Mouse (Mus musculus) brain, adult 2 months (tissue): ENCODE results near the gene Sirpa.

Experiments
- DNase-seq: peaks from one replicate; pipeline ENCODE4 v3.0.0; 2011; ENCODE audit warnings: low read depth, low spot score

Sirpa gene

GRCm38 (mm10) chr2:129582261-129582660 lies 10.4 kb upstream of the Sirpa start:
- no peak for DNase-seq

DNA sequence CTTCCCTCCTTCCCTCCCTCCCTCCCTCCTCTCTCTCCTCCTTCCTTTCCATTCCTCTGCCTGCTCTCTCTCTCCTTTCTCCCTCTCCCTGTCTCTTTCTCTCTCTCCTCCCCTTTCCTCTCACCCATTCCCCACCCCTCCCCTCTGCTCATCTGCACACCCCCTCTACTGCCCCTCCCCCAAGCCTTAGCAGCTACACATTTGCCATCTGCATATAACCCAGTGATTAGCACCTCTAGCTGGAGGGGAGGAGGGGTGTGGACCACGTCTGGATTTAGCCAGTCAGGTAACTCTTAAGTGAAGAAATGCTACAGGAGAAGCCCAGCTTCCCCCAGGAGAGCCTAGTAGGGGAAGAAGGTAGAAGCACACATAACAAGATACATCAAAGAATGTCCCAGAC lies 7.7 kb upstream of the Sirpa start:
- DNase-seq = no peak

DNA sequence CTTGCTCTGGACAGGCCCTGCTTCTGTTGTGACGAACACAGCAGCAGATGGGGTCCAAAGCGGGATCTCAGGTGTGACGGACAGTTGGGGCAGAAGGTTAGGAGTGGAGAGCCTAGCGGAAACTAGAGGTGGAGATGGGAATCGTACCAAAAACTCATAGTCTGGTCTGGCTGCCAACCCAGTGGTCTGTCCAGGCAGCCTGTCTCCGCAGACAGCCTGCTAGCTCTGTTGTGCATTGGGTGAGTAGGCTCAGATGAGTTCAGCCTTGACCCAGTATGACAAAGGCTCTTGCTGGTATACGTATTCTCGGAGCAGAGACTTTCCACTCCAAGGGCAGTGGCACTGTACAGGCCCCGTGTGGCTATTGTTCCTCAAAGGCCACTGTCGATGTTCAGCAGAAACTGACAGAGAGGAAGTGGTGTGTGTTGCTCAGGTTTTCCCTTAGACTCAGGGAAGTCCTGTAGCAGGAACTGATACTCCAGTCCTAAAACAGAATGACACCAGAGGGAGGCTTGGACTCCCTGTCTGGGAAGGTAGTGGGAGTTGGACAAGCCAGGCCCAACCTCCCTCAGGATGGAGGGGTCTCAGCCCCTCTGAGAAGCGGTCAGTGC lies 6.6 kb upstream of the Sirpa start:
- DNase-seq = peak; percentile 75

DNA sequence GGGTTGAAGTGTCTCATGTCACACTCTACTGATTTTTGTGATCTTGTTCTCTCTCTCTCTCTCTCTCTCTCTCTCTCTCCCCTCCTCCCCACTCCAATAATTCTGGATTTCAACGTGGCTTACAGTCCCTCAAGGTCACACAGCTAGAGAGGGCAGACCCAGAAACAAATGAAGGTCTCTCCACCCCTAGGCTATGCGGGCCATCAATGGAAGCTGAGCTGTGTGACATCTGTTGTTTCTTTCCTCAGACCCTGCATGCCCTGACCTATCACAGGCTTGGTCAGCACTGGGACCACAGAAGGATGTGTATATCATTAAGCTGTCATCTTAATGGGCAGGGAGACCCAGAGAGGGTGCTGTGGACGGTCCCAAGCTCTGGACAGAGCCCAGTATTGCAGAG lies 5.4 kb upstream of the Sirpa start:
- DNase-seq = no peak

- peak; percentile 79 for DNase-seq
Measured at GRCm38 (mm10) chr2:129587825-129588251, 4.8 kb upstream of the Sirpa start.

GRCm38 (mm10) chr2:129591897-129592296 lies 738 bp upstream of the Sirpa start:
- DNase-seq = no peak

DNA sequence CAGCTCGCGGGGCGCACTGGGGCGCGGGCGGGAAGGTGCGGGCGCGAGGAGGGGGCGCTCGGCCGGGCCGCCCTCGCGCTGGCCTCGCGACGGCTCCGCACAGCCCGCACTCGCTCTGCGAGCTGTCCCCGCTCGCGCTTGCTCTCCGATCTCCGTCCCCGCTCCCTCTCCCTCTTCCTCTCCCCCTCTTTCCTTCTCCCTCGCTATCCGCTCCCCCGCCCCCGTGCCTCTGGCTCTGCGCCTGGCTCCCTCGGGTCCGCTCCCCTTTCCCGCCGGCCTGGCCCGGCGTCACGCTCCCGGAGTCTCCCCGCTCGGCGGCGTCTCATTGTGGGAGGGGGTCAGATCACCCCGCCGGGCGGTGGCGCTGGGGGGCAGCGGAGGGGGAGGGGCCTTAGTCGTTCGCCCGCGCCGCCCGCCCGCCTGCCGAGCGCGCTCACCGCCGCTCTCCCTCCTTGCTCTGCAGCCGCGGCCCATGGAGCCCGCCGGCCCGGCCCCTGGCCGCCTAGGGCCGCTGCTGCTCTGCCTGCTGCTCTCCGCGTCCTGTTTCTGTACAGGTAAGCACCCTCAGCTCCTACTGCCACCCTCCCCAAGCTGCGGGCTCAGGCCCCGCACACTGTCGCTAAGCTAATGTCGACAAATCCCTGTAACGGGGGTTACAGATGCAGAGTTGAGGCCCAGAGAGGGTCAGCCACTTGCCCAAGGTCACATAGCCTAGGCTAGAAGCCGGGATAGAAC lies 673 bp downstream of the Sirpa start:
- DNase-seq = peak; percentile 94

DNA sequence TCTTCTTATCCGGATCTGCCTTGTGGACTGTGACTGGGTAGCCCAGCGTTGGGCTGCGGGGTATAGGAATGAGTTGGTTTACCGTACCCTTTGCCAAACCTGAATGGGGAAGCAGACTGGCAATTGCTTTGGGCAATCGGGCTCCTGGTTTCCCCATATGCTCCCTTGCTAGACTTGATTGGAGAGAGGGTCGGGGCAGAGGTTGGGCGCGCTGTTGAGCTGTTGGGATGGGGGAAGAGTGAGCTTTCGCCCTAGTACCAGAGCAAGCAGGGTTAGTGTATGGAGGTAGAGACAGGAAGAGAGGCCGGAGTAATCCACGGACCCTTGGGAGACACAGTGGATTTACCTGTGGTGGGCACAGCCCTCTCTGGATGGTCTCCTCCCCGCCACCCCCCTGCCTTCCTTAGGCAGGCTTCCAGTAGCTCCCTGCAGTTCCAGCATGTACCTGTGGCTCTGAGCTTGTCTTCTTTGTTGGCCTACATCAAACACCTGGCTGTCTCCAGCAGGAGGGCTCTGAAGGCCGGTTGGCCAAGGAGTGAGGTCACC lies 1.3 kb downstream of the Sirpa start:
- DNase-seq = peak; percentile 77

- DNase-seq = no peak
Measured at GRCm38 (mm10) chr2:129594569-129594968, 1.9 kb downstream of the Sirpa start.

DNA sequence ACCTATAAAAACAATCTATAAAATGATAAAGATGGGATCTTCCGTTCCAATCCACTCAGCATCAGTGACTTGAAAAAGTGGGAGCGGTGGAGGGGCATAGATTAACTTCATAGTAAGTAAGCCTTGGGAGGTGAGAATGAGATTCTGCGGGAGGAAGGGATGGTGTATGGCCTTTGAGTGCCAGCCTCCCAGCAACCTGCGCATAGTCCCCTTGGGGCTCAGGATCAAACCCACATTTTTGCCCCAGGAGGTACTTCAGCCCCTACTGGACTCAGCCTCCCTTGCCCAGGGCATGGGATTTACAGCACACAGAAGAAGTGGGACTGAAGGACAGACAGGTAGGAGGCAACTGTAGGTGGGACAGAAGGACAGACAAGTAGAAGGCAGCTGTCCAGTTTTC lies 2.6 kb downstream of the Sirpa start:
- no peak for DNase-seq

DNA sequence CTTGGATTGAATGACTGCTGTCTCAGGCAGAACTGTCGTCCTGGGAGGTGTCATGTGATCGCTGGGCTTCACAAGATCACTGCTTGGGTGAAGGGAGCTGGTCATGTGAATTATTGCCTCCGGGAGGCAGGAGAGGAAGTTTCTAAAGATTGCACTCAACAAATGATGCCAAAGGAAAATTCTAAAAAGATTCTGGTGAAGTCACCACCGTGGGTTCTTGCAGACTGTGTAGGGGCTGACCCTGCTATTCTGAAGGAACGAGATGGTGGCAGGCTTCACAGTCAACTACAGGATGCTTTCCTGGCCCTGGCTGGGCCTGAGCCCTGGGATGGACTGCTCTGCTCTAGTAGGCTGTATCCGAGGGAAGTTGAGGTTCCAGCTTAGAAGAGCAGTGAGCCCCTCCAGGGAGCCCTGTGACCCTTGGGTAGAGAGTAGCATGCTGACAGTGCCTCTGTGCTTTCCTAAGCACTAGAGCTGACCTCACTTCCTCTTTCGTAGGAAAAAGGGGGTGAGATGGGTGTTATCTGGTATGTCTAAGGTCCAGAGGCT lies 3.1 kb downstream of the Sirpa start:
- DNase-seq = peak; percentile 79

- peak; percentile 88 for DNase-seq
Measured at GRCm38 (mm10) chr2:129596555-129597172, 4.0 kb downstream of the Sirpa start.

DNA sequence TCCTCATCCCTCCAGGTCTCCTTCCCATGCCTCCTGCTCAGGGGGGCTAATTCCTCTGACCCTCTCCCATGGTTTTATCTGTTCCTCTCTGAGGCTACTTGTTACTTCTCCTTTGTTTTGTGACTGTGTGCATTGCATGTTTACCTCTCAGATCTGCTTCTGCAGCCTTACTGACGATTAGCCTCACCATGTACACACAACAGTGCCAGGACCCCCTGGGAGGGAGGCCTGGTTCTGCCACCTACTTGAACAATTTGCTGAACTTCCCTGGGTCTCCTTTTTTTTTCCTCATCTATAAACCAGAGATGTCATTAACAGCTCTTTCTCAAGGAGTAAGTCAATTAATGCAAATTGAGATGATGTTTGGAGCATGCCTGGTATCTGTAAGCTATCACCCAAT lies 4.9 kb downstream of the Sirpa start:
- no peak for DNase-seq

DNA sequence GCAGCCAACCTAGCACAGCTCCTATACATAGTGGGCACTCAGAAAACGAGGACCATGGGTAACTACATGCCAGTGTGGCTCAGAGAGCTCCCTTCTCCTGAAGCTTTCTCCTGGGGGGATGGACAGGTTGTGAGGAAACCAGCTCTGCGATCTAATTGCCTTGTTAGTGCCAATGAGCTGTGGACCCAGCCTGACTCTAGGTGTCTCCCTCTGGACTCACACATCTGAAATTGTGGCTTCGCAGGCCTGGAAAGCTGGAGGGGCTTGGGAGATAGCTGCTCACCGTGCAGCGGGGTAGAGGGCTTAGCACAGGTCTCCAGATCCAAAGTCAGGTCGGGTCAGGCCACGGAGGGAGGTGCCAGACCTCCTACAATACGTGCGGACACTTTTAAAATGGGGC lies 5.5 kb downstream of the Sirpa start:
- DNase-seq = peak; percentile 62

- DNase-seq = peak; percentile 57
Measured at GRCm38 (mm10) chr2:129599231-129600084, 6.8 kb downstream of the Sirpa start.

DNA sequence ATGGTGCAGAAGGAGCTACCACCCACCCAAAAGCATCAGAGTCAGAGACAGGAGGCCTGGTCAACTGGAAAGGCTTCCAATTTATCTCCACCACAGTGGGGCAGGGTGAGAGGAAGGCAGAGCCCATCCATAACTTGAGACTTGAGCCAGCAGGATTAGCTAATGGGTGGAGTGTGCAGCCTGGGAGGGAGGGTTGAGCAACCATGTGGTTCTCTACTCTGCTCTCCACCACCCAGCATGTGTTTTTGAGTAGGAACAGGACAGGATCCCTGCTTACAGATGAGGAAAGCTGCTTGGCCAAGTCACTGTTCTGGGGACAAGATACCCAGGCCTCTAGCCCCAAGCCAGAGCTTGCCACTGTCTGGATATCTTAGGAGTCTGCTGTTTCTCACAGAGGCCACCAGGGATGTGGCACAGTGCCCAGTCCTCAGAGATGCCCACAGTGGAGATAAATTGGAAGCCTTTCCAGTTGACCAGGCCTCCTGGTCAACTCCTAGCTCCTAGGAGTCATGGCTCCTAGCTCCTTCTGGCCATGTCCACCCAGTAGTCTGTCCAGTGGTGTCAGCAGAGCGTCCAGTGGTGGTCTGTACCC lies 8.5 kb downstream of the Sirpa start:
- peak; percentile 67 for DNase-seq

DNA sequence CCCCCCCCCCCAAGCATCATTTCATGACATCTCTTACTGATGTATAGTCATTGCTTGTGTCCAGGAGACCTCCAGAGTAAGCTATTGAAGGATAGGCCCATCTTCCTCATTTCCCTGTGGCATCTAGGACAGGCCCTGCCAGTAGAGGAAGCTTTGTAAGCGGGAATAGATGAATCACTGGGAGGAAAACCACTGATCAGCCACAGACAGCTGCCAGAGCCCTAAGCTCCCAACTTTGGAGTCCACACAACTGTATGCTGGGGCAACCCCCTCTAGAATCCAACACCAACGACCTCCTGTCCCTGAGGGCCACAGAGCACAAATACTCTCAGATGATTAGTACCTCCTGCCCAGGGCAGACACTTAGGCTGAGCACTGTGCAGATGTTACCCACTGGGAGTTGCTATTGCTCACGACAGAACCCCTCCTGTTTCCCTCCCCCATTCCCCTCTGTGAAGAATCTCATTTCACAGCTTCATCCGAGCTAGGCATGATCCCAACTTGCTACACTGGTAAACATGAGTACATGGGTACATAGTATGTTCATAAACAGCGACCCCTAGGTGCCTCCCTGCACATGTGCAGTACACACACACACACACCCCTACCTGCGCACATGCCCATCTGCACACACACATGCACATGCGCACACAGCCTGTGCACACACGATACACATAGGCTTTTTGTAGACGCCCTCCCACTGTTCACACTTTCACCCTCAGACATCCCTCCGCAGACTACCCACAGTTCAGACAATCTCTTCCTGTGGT lies 9.4 kb downstream of the Sirpa start:
- no peak for DNase-seq

DNA sequence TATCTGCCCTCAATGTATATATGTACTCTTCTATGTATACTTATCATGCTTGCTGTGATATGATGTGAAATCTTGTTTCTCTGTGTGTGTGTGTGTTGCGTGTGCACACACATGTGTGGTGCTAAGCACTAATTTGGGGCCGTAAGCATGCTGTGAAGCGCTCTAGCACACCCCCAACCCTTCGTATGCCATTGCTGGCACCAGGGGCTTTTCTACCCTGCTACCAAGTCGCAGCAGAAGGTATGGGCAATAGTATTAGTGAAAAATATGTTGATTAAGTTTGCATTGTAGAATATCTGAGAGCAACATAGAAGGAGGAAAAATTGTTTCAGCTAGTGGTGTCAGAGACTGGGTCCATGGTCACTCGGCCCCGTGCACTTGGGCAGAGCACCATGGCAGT lies 10.2 kb downstream of the Sirpa start:
- no peak for DNase-seq

GRCm38 (mm10) chr2:129603536-129603935 lies 10.9 kb downstream of the Sirpa start:
- DNase-seq = no peak

DNA sequence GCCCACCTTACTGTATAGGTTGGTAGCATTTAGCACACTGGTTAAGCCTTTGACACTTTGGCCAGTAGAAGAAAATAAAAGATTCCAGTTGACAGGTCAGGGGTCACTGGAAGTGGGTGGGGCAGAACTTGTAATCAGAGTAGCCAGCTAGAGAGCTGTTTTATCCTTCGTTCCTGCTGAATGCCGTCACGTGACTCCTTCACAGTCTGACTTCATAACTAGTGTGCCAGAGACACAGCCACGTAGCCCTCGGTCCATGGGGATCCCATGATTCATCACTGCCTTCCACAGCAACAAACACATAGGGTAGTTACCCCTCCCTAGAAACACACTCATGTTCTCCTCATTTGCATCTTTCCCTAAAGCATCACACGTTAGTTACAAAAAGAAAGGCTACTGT lies 11.4 kb downstream of the Sirpa start:
- DNase-seq = peak; percentile 67
